Mouse (Mus musculus) embryo, embryonic 9.5 days (tissue): ENCODE data around the gene Hlf.

Experiments
- DNase-seq: peaks from one replicate; pipeline ENCODE4 v3.0.0-alpha.2; 2017; ENCODE audit errors: extremely low spot score

Hlf gene

DNA sequence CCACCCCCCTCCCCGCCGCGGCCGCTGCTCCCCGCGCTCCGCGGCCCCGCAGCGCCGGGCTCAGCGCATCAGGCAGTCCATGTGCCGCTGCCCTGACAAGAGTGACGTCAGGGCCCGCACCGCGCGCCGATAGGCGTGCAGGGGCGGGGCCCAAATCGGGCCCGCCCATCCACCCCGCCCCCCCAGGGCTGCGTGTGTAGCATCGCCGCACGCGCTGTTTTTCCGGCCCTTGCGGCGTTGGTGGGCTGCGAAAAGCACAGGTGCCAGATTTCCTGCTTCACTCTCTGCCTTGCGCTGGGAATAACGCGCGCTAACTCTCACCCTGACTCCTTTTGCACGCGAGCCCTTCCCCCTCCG, at the start of gene Hlf:
TSS of gene Hlf (minus strand) at position 79 of the 357 bp plus-strand sequence.
- peak; percentile 92 for DNase-seq

DNA sequence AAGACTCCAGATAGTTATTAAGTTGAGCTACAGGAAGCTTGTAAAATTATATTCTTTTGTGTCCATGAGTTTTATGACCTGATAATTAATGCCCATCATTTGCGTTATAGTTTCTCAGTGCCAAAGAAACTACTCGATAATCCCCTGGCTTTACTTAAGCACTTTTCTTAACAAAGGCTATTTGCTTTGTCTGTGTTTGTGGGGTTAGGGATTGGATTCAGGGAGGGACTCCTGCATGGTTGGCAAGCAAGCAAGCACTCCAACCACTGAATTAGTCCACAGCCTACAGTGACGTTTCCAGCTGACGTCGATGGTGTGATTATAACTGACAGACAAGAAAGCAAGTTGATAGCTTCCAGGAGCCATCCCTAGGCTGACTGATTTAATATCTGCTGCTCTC, 48.1 kb upstream of the Hlf start:
- no peak for DNase-seq

DNA sequence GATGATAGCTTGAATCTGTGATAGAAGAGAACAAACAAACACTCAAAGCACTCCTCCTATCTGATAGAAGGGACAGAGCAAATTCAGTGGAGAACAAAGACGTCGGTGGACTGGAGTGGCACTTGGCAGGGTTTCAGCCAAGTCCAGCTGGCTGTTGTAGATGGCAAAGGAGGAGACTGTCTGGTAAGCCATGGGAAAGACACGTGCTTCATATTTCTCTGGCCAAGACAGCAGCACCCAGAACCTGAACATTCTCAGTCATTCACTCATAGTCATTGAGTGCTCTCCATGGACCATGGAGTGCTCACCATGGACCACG, 34.5 kb upstream of the Hlf start:
- no peak for DNase-seq

- peak; percentile 17 for DNase-seq
Measured at GRCm38 (mm10) chr11:90424334-90425206, 33.9 kb upstream of the Hlf start.

GRCm38 (mm10) chr11:90423896-90424295, 33.2 kb upstream of the Hlf start:
- DNase-seq: no peak

GRCm38 (mm10) chr11:90419706-90420105, 29.0 kb upstream of the Hlf start:
- no peak for DNase-seq

GRCm38 (mm10) chr11:90417921-90418320, 27.2 kb upstream of the Hlf start:
- peak; percentile 92 for DNase-seq

DNA sequence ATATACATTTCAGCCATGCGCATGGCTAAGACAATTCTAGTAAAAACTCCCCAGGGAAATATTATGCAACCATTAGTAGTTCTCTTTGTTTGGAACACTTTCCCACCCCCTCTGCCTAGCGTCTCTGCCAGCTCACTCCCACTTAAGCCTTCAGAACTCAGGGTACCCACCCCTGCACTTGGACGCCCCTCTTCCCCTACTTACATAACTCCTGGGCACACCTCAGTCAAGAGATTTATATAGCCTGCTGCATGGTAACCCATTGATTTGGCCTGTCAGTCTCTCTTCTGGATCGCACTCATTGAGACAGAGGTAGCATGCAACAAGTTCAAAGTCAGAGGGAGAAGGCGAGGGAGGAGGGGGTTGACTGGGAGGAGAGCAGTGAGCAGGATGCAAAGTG, 26.3 kb upstream of the Hlf start:
- DNase-seq: no peak

- no peak for DNase-seq
Measured at GRCm38 (mm10) chr11:90398850-90399249, 8.2 kb upstream of the Hlf start.

GRCm38 (mm10) chr11:90391271-90392185, 833 bp upstream of the Hlf start:
- peak; percentile 19 for DNase-seq

- DNase-seq: peak; percentile 42
Measured at GRCm38 (mm10) chr11:90389902-90390816, 536 bp downstream of the Hlf start.

GRCm38 (mm10) chr11:90389174-90389901, 1.4 kb downstream of the Hlf start:
- peak; percentile 48 for DNase-seq

- peak; percentile 16 for DNase-seq
Measured at GRCm38 (mm10) chr11:90387501-90388440, 2.9 kb downstream of the Hlf start.

- DNase-seq: peak; percentile 20
Measured at GRCm38 (mm10) chr11:90382005-90382611, 8.6 kb downstream of the Hlf start.

DNA sequence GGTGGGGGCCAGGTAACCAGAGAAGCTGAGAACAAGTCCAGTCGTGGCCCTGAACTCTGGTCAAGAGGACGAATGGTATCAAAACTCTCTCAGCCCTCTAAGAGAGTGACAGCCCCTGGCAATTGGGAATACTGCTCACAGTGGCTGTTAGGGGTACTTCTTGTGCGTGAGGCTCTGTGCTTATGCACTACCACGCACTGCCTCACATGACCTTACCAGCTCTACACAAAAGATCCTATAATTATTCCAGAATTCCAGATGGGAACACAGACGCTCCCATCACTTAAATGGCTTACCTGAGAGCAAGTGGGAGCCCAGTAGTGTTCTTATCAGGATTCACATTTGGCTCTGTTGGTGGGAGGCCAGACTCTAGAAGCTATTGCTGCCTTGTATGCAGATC, 9.6 kb downstream of the Hlf start:
- DNase-seq: peak; percentile 16

DNA sequence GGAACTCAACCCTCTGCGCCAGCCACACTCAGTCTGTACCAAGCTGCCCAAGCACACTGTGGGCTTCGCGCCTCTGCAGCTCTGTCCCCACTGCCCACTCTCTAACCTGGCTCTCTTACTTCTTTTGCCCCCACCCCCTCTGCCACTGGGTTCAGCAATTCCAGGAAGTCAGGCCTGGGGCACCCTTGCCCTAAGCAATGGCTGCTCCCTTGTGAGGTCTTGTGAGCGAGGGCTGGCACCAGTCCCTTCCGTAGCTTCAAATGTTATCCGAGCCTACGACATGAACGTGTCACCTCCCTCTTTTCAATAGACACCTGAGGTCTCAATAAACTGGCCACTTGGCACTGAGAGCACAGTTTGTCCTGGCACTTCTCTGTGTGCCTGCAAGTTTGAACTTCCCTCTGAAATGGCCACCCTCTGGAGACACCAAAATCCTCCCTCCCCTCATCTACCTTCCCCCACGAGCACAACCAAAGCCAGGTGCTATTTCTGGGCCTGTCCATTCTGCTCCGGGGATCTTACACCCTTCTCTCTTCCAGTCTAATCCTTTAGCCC, 10.5 kb downstream of the Hlf start:
- no peak for DNase-seq

DNA sequence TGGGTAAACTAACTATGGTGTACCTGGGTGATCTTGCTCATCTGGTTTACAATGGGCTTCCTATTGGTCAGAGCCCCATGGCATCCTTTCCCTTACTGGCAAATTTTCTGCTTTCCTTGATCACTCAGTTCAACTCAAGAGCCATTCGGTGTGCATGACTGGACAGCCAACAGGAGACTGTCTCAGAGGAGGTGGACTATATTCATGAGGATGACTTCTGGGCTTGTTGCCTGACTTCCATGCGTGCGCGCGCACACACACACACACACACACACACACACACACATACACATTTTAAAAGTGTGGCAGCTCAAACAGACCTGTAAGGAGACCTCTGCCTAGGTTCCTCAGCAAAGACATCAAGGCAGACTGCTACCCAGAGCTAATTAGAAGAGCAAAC, 12.7 kb downstream of the Hlf start:
- DNase-seq: no peak

- no peak for DNase-seq
Measured at GRCm38 (mm10) chr11:90376436-90376835, 14.3 kb downstream of the Hlf start.

DNA sequence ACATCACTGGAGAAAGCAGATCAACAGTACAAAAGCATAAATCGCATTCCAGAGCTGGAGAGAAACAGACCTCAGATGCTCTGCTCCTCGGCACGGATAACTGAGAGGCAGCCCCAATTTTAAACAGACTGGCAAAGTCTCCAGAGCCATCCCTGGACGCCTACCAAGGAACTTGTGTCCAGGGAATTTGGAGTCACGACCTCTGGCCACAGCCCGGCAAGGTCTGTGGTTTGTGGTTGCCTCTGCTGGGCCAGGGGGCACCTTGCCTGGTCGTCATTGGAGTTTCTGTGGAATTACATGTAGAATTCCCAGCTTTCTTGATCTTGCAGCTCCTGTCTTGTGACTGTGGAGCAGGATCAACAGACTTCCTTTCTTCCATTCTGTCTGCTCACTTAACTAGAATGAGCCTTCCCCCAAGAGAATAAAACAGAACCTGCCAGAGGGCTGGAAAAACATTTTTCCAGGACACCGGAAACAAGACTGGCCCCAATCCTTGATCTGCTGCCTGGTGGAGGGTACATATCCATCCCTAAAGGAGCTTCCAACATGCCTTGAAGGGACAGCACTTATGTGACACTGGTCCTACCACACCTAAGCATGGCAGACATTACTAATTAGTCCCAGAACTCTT, 19.1 kb downstream of the Hlf start:
- DNase-seq: no peak
